19 mouse cellular contexts compared by ENCODE assay signal in the genomic region with DNA sequence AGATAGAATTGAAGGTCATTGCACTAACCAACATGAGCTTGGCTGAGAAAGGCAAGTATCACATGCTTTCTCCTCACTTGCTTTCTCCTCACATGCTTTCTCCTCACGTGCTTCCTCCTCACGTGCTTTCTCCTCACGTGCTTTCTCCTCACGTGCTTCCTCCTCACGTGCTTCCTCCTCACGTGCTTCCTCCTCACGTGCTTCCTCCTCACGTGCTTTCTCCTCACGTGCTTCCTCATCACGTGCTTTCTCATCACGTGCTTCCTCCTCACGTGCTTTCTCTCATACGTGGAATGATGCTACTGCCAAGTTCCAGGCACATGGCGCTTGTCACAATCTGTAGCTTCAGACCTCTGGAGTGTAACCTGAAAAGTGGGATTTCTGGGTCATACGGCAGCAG.
"Had no signal": no experiment of that assay in that cellular context is flagged by ENCODE, and none has a peak within 500 bp of the region (broad histone marks: within the 10 kb centered on the region; RNA-seq: fewer than 3 reads in every experiment).

No protein-coding gene starts in this region.

- H3K27ac ChIP-seq: lung, embryonic 15.5 days; midbrain, embryonic 10.5 days; midbrain, embryonic 12.5 days; neural tube, embryonic 13.5 days; neural tube, embryonic 15.5 days; stomach, embryonic 15.5 days; stomach, postnatal 0 days had no signal

- DNase-seq: liver, postnatal 0 days; lung, adult 2 months; lung, postnatal 14 days; lung, postnatal 36 days; midbrain, embryonic 14.5 days; retina, postnatal 1 day; right cerebral cortex, adult 18-20 months; right cerebral cortex, postnatal 25 days; right cerebral cortex, postnatal 4 days; spleen, adult 18-20 months; thymus, postnatal 4 days had no signal

- H3K4me3 ChIP-seq: lung, embryonic 15.5 days; midbrain, embryonic 10.5 days; midbrain, embryonic 12.5 days; myocyte; neural tube, embryonic 13.5 days; neural tube, embryonic 15.5 days; stomach, embryonic 15.5 days had no signal

- H3K27me3 ChIP-seq: lung, embryonic 15.5 days; neural tube, embryonic 13.5 days; neural tube, embryonic 15.5 days; stomach, embryonic 15.5 days had no signal

- H3K9me3 ChIP-seq: lung, embryonic 15.5 days; midbrain, embryonic 10.5 days; midbrain, embryonic 12.5 days; neural tube, embryonic 13.5 days; neural tube, embryonic 15.5 days; stomach, embryonic 15.5 days had no signal

- H3K9ac ChIP-seq: liver, postnatal 0 days; lung, embryonic 15.5 days; midbrain, embryonic 12.5 days; neural tube, embryonic 13.5 days; neural tube, embryonic 15.5 days; stomach, embryonic 15.5 days had no signal

- H3K36me3 ChIP-seq: lung, embryonic 15.5 days; midbrain, embryonic 10.5 days; midbrain, embryonic 12.5 days; neural tube, embryonic 13.5 days; neural tube, embryonic 15.5 days; stomach, embryonic 15.5 days had no signal

- H3K4me1 ChIP-seq: lung, embryonic 15.5 days; neural tube, embryonic 15.5 days; stomach, embryonic 15.5 days had no signal
